Mouse (Mus musculus): ENCODE measurements at regions not wholly inside any gene's neighbourhood (a gene's known extent, or its start where the extent isn't known, plus 50 kb on each side); places are given as distances from the start of the nearest gene placed in this dataset.

GRCm38 (mm10) chr3:104586342-104587175, 51.9 kb upstream of the Slc16a1 start:
- no peak for DNase-seq (ENCODE audit: low spot score)

- no peak for DNase-seq (ENCODE audit: low spot score)
These were observed 53.2 kb upstream of the Slc16a1 start for GRCm38 (mm10) chr3:104585303-104585702.

GRCm38 (mm10) chr3:104583236-104583635, 55.2 kb upstream of the Slc16a1 start:
- no peak for DNase-seq (ENCODE audit: low spot score)

- no peak for DNase-seq (ENCODE audit: low spot score)
These were observed 55.9 kb upstream of the Slc16a1 start for GRCm38 (mm10) chr3:104582521-104582920.

- peak; percentile 55 for DNase-seq (ENCODE audit: low spot score)
These were observed 59.3 kb upstream of the Slc16a1 start for GRCm38 (mm10) chr3:104579186-104579585.

- DNase-seq (ENCODE audit: low spot score): peak; percentile 31
These were observed 60.1 kb upstream of the Slc16a1 start for GRCm38 (mm10) chr3:104578374-104578773.

- no peak for DNase-seq (ENCODE audit: low spot score)
These were observed 61.1 kb upstream of the Slc16a1 start for GRCm38 (mm10) chr3:104577228-104577927.

GRCm38 (mm10) chr3:104573277-104573940, 61.7 kb upstream of the Lrig2 start:
- DNase-seq (ENCODE audit: low spot score): no peak

GRCm38 (mm10) chr3:104571935-104572631, 60.4 kb upstream of the Lrig2 start:
- no peak for DNase-seq (ENCODE audit: low spot score)

- DNase-seq (ENCODE audit: low spot score): no peak
These were observed 53.9 kb upstream of the Lrig2 start for GRCm38 (mm10) chr3:104565423-104566230.

- DNase-seq (ENCODE audit: low spot score): no peak
These were observed 53.1 kb upstream of the Lrig2 start for GRCm38 (mm10) chr3:104564857-104565256.

- DNase-seq (ENCODE audit: low spot score): no peak
These were observed 49.8 kb upstream of the Lrig2 start for GRCm38 (mm10) chr3:104561567-104561966.
